Mouse (Mus musculus) testis, adult 2 months (tissue): Measurements from ENCODE around the gene Camta1. TPM values are rescaled to one million over a fixed set of nuclear protein-coding genes. Genes with fewer than 3 reads are reported as not detected.

Source experiments
- H3K27ac ChIP-seq: fragments of 200-500 bp; 2 replicates; pipeline ENCODE4 v1.5.1; 2012; ENCODE audit warnings: low read depth, low read length; ENCODE audit not compliant: control insufficient read depth, insufficient read depth
- H3K27me3 ChIP-seq: fragments of 200-500 bp; 2 replicates; pipeline ENCODE4 v1.6.1; 2012; ENCODE audit warnings: mild to moderate bottlenecking, low read length, moderate library complexity; ENCODE audit not compliant: control insufficient read depth, insufficient read depth
- H3K36me3 ChIP-seq: fragments of 200-500 bp; 2 replicates; pipeline ENCODE4 v1.6.1; 2012; ENCODE audit warnings: mild to moderate bottlenecking, low read length; ENCODE audit not compliant: control insufficient read depth, insufficient read depth
- H3K4me1 ChIP-seq: fragments of 200-500 bp; 2 replicates; pipeline ENCODE4 v1.6.1; 2012; ENCODE audit warnings: low read length; ENCODE audit not compliant: control insufficient read depth, insufficient read depth
- H3K4me3 ChIP-seq: fragments of 200-500 bp; 2 replicates; pipeline ENCODE4 v1.5.1; 2012; ENCODE audit warnings: low read depth, mild to moderate bottlenecking, low read length, moderate library complexity, mixed read lengths; ENCODE audit not compliant: control insufficient read depth
- CTCF ChIP-seq: fragments of 200-500 bp; IDR thresholded peaks from 2 replicates; pipeline ENCODE4 v1.5.1; 2012; ENCODE audit warnings: low read depth, mild to moderate bottlenecking, inconsistent platforms, low read length, moderate library complexity; ENCODE audit not compliant: control insufficient read depth, insufficient read depth, insufficient replicate concordance
- POLR2A ChIP-seq: fragments of 200-500 bp; IDR thresholded peaks from 2 replicates; pipeline ENCODE4 v1.6.1; 2012; ENCODE audit warnings: low read depth, mild to moderate bottlenecking, inconsistent platforms, low read length, moderate library complexity; ENCODE audit not compliant: control insufficient read depth
- polyA plus RNA-seq: library from polyadenylated mRNA; depleted of rRNA; stranded (reverse); fragments of >200 nt; gene quantifications from 2 replicates; pipeline ENCODE4 v1.2.3, GENCODE M21; 2012

Camta1 gene
- polyA plus RNA-seq, 1 experiment = 15.4 TPM

DNA sequence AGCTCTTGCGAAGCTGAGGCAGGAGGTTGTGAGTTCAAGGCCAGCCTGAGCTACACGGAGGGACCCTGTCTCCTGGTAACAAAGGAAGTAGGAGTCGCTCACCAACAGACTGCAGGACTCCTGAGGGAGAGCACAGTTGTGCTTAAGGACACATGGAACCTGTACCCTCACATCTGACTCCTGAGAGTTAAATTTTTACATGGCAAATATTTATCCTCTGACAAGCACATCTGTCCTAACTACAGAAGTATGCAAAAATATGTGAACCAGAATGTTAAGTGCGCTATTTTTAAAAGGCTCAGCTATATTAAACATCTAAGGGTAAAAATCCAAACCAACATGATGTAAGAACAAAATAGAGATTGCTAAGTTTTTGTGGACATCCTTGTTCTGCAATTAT, 56.0 kb downstream of the Camta1 start:
- TF ChIP-seq POLR2A = no peak
- no peak for TF ChIP-seq CTCF
- Histone ChIP-seq H3K27ac (no peak overlapping the region), H3K4me3 (no peak overlapping the region), H3K27me3 (no peaks in the 10 kb centered on the region), H3K36me3 (no peaks in the 10 kb centered on the region), H3K4me1 (no peaks in the 10 kb centered on the region)

DNA sequence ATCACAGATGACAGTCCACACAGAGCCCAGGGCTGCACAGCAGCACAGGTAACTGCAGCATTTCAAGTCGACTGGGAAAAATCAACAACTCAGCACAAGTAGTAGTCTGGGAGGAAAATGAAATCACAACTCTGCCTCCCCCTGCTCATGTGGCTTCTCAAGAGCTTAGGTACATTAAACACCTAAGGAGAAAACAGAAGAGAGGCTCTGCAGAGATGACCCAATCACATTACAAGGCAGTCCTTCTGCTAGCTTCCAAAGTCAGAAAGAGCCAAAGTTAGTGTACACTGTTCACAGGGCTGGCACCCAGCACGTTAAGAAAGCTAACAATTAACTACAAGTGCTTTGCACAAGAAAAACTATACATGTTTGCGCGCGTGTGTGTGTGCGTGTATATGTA, 56.6 kb downstream of the Camta1 start:
- H3K27ac ChIP-seq = no peak overlapping the region
- no peaks in the 10 kb centered on the region for H3K27me3 ChIP-seq
- no peak for TF ChIP-seq POLR2A
- no peak for TF ChIP-seq CTCF
- no peaks in the 10 kb centered on the region for H3K4me1 ChIP-seq
- H3K36me3 ChIP-seq = no peaks in the 10 kb centered on the region
- H3K4me3 ChIP-seq = no peak overlapping the region

GRCm38 (mm10) chr4:151804208-151804607, 57.5 kb downstream of the Camta1 start:
- Histone ChIP-seq H3K4me3 (no peak overlapping the region), H3K36me3 (no peaks in the 10 kb centered on the region), H3K4me1 (no peaks in the 10 kb centered on the region), H3K27me3 (no peaks in the 10 kb centered on the region), H3K27ac (no peak overlapping the region)
- TF ChIP-seq POLR2A (no peak), CTCF (no peak)

DNA sequence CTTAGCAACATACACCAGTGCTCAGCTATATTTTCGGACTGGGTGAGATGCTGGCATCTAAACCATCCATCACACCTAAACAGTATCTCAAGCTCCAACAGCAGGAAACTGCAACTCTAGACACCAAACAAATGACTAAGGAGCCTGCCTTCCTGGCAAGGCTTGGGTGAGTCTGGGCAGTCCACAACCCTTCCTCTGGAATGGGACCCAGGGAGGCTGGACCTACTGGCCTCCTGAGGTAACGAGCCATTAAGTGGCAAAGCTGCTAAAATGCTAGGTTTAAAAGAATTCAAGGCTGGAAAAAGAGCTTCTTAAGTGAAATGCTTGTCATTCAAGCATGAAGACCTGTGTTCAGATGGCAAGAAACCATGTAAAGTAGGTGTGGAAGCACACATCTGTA, 63.0 kb downstream of the Camta1 start:
- H3K27ac ChIP-seq = no peak overlapping the region
- H3K4me1 ChIP-seq = no peaks in the 10 kb centered on the region
- H3K36me3 ChIP-seq = no peaks in the 10 kb centered on the region
- no peak for TF ChIP-seq CTCF
- TF ChIP-seq POLR2A = no peak
- no peak overlapping the region for H3K4me3 ChIP-seq
- no peaks in the 10 kb centered on the region for H3K27me3 ChIP-seq

DNA sequence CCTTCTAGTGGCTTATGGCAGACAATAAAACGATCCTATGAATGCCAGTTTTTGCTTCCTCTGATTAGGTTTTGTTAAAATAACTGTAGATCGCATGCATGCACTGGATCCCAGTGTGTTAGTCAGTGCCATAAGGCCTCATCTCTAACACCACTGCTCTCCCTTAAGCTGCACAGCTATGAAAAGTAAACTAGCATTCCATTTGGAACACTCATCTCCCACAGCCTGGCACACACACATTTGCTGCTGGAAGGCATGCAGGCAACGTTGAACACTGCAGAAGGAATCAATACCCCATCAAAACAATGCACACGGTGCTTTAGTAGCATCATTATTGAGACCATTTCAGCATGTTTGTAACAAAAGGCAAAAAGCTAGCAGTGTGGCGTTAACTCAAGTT, 68.0 kb downstream of the Camta1 start:
- Histone ChIP-seq H3K36me3 (no peaks in the 10 kb centered on the region; the same call in 1 of the 2 replicates), H3K27ac (no peak overlapping the region), H3K27me3 (no peaks in the 10 kb centered on the region), H3K4me3 (no peak overlapping the region), H3K4me1 (no peaks in the 10 kb centered on the region)
- no peak for TF ChIP-seq POLR2A
- no peak for TF ChIP-seq CTCF

- no peak overlapping the region for H3K4me3 ChIP-seq
- no peaks in the 10 kb centered on the region for H3K27me3 ChIP-seq
- H3K4me1 ChIP-seq = no peaks in the 10 kb centered on the region
- no peaks in the 10 kb centered on the region; the same call in 1 of the 2 replicates for H3K36me3 ChIP-seq
- TF ChIP-seq CTCF (no peak), POLR2A (no peak)
- H3K27ac ChIP-seq = no peak overlapping the region
Measured at GRCm38 (mm10) chr4:151786946-151787705, 74.5 kb downstream of the Camta1 start.

- Histone ChIP-seq H3K27me3 (no peaks in the 10 kb centered on the region), H3K27ac (no peak overlapping the region), H3K4me1 (no peaks in the 10 kb centered on the region), H3K36me3 (no peaks in the 10 kb centered on the region), H3K4me3 (no peak overlapping the region)
- no peak for TF ChIP-seq CTCF
- no peak for TF ChIP-seq POLR2A
Measured at GRCm38 (mm10) chr4:151780511-151780910, 81.2 kb downstream of the Camta1 start.
